Mouse (Mus musculus) midbrain, postnatal 0 days (tissue): ENCODE measurements at regions not wholly inside any gene's neighbourhood (a gene's known extent, or its start where the extent isn't known, plus 50 kb on each side); places are given as distances from the start of the nearest gene placed in this dataset.
A peak's percentile ranks its signal among the peaks of the same experiment; 100 is the strongest.

Experiments
- ATAC-seq: fragments of 200-750 bp; cut with Nextera tagmentation; 2 replicates; pipeline ENCODE4 v1.8.0; 2017; ENCODE audit warnings: moderate number of reproducible peaks, mild to moderate bottlenecking, moderate TSS enrichment, moderate library complexity; ENCODE audit not compliant: low FRiP score
- DNase-seq: peaks from one replicate; pipeline ENCODE4 v3.0.0-alpha.2; 2015; ENCODE audit warnings: low spot score
- H3K27ac ChIP-seq: fragments of 300-500 bp; sonication (generic); 2 replicates; pipeline ENCODE4 v1.5.1; 2014; ENCODE audit warnings: low read depth, mild to moderate bottlenecking, low read length, mixed read lengths
- H3K27me3 ChIP-seq: fragments of 300-500 bp; sonication (generic); 2 replicates; pipeline ENCODE4 v1.6.1; 2014; ENCODE audit warnings: low read length, control low read depth, mixed read lengths; ENCODE audit not compliant: insufficient read depth
- H3K36me3 ChIP-seq: fragments of 300-500 bp; sonication (generic); 2 replicates; pipeline ENCODE4 v1.6.1; 2014; ENCODE audit warnings: low read length, control low read depth, mixed read lengths; ENCODE audit not compliant: insufficient read depth
- H3K4me1 ChIP-seq: fragments of 300-500 bp; sonication (generic); 2 replicates; pipeline ENCODE4 v1.6.1; 2014; ENCODE audit warnings: mild to moderate bottlenecking, control low read depth, antibody characterized with exemption, low read length, mixed read lengths; ENCODE audit not compliant: insufficient read depth
- H3K4me2 ChIP-seq: fragments of 300-500 bp; sonication (generic); 2 replicates; pipeline ENCODE4 v1.6.1; 2014; ENCODE audit warnings: low read depth, mild to moderate bottlenecking, low read length, mixed read lengths; ENCODE audit not compliant: poor library complexity, severe bottlenecking
- H3K4me3 ChIP-seq: fragments of 300-500 bp; sonication (generic); 2 replicates; pipeline ENCODE4 v1.5.1; 2014; ENCODE audit warnings: low read depth, mild to moderate bottlenecking, low read length, moderate library complexity
- H3K9ac ChIP-seq: fragments of 300-500 bp; sonication (generic); replicated peaks from 2 replicates; pipeline ENCODE4 v1.6.1; 2014; ENCODE audit warnings: mild to moderate bottlenecking, low read length, moderate library complexity, mixed read lengths; ENCODE audit not compliant: poor library complexity, severe bottlenecking
- H3K9me3 ChIP-seq: fragments of 300-500 bp; sonication (generic); 2 replicates; pipeline ENCODE4 v1.6.1; 2016; ENCODE audit warnings: low read length, control low read depth
- CTCF ChIP-seq: IDR thresholded peaks from 2 replicates; pipeline ENCODE4 v1.5.1; 2016; ENCODE audit warnings: antibody characterized with exemption, mild to moderate bottlenecking
- WGBS: fragments of 180-500 bp; shearing (Covaris S2); extraction: QIAGEN DNeasy Blood & Tissue Kit; methylation state at CpG from one replicate; pipeline ENCODE4 v1.1.7; 2014; 5-methylcytosine and 5-hydroxymethylcytosine counted together

DNA sequence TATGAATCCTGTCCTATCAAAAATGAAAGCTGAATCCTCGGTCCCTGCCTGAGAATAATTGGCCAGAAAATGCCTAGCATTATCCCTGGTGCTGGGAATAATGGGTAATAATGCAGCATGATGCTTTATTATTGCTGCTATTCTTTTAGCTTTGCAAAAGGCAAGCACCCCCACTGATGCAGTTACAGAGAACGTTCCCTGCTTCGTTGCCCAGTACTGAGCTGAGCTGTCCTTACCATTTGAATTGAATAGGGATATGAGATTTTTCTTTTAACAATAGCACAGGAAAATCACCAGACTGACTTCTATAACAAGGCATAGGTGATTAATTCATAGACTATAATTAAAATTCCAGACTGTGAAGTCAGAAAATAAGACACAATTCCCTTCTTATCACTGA, 566.5 kb downstream of the Htr1a start:
- no peaks in the 10 kb centered on the region for H3K9me3 ChIP-seq
- DNase-seq (no peak), ATAC-seq (no peak)
- H3K36me3 ChIP-seq, result no peaks in the 10 kb centered on the region
- TF ChIP-seq CTCF, result no peak
- no peaks in the 10 kb centered on the region for H3K27me3 ChIP-seq
- no peak overlapping the region for H3K9ac ChIP-seq
- no peak overlapping the region for H3K4me3 ChIP-seq
- 16% methylated on average over 3 of the region's 3 CpGs for WGBS
- H3K27ac ChIP-seq, result no peak overlapping the region
- H3K4me1 ChIP-seq, result no peaks in the 10 kb centered on the region
- H3K4me2 ChIP-seq, result no peak overlapping the region

DNA sequence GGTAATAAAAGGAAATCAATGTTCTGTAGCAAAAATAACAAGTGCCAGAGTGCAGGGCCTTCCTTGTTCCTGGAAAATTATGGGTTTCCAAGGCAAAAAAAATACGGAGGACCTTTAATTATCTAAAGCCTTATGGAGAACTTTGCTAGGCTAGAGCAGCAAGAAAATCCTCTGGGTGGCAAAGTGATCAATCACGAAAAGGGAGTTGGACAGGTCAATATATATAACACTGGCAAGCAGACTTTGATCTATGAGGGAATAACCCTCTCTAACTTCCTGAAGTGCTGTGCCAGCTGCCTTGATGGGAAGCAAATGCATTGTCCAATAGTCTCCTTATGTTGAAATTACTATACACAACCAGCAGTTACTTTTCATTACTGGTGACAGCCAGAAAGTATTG, 584.5 kb downstream of the Htr1a start:
- Histone ChIP-seq H3K9ac (no peak overlapping the region), H3K27me3 (no peaks in the 10 kb centered on the region), H3K4me1 (no peaks in the 10 kb centered on the region), H3K9me3 (no peaks in the 10 kb centered on the region), H3K36me3 (no peaks in the 10 kb centered on the region), H3K27ac (no peak overlapping the region), H3K4me2 (no peak overlapping the region), H3K4me3 (no peak overlapping the region)
- 85% methylated on average over 2 of the region's 2 CpGs for WGBS
- ATAC-seq (no peak), DNase-seq (peak; percentile 5)
- no peak for TF ChIP-seq CTCF
